Mouse (Mus musculus) MEL-GATA-1-ER (cell line): ENCODE results near the gene Olfr168.
"Not testable (repeated sequence)": the region's sequence is repeated elsewhere in the genome, so short reads cannot be mapped to it uniquely, and the experiment has no call there.

Experiments used
- DNase-seq: peaks from one replicate; pipeline ENCODE4 v3.0.0-alpha.2; 2012; ENCODE audit warnings: low read depth; ENCODE audit errors: extremely low read depth

Olfr168 gene

GRCm38 (mm10) chr16:19535455-19535854 is at the start of gene Olfr168:
Gene Olfr168 (minus strand): TSS chr16:19535555.
- DNase-seq = no peak

DNA sequence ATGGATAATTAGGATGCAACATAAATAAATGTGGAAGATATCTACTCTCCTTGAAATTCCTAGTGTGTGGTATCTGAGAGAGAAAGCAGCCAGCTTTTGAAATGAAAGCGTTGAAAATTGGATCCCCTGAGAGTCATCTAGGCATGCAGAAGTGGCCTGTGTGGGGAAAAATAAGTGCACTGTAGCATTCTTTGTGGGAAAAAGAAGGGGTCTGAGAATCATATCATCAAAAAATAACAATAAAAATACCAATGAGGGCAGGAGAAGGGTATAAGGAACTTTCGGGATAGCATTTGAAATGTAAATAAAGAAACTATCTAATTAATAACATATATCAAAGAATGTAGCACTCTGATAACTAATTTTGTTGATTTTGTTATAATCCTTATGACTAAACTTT is 36.4 kb upstream of the Olfr168 start, which contains the start of gene Olfr169:
Gene Olfr169 (minus strand): TSS at position 101 of the 400 bp plus-strand sequence.
- DNase-seq = not testable (repeated sequence)

- not testable (repeated sequence) for DNase-seq
These were observed 18.1 kb upstream of the Olfr168 start for GRCm38 (mm10) chr16:19553429-19553828.

DNA sequence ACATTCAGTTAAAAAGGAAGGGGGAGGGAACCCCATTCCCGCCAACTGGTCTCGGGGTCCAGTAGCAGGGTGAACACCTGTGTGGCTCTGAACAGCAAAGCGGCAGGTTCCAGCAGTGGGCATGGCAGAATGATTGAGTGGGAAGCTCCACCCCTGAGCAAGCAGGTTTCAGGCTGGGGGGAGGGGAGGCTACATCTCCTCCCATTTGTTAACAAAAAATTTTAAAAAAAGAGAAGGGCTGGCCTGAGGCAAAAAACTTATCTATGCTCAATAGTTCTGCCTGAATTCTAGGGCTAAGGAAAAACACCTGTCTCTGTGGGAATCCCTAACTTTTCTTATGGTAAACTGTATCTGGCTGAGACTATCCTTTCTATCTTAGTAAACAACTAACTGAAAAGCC is 16.9 kb upstream of the Olfr168 start:
- DNase-seq = not testable (repeated sequence)

GRCm38 (mm10) chr16:19522166-19522565 is 13.2 kb downstream of the Olfr168 start, which contains the start of gene Olfr167:
Gene Olfr167 (minus strand): TSS chr16:19522266.
- DNase-seq = no peak

DNA sequence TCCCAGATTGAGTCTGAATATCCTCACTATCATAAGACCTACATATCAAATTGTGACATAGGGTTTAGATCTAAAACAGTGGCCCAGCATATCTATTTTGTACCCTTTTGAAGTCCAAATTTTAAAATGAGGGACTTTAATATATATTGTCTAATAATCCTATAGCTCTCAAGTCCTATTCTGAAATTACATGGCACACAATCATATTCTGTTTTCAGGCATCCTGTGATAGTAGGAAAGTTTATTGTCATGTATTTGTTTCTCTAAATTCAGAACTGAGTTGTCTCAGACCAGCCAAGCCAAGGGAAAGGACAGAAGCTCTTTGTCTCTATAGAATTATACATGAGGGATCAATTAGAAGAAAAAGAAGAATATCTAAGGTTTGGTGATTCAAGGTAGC is 52.0 kb downstream of the Olfr168 start, which contains the start of gene Olfr166:
Gene Olfr166 (plus strand): TSS at position 301 of the 400 bp plus-strand sequence.
- DNase-seq = no peak
